Mouse (Mus musculus) central nervous system, embryonic 14 days (tissue): ENCODE data around the gene Map3k19. TPM values are rescaled to one million over a fixed set of nuclear protein-coding genes. Genes with fewer than 3 reads are reported as not detected.

Source experiments
- polyA plus RNA-seq: library from polyadenylated mRNA; depleted of rRNA; stranded (reverse); fragments of >200 nt; gene quantifications from 2 replicates; pipeline ENCODE4 v1.2.3, GENCODE M21; 2012; rRNA removed

Gene Map3k19
- 0.43 and 0.48 TPM in 2 replicates for polyA plus RNA-seq

DNA sequence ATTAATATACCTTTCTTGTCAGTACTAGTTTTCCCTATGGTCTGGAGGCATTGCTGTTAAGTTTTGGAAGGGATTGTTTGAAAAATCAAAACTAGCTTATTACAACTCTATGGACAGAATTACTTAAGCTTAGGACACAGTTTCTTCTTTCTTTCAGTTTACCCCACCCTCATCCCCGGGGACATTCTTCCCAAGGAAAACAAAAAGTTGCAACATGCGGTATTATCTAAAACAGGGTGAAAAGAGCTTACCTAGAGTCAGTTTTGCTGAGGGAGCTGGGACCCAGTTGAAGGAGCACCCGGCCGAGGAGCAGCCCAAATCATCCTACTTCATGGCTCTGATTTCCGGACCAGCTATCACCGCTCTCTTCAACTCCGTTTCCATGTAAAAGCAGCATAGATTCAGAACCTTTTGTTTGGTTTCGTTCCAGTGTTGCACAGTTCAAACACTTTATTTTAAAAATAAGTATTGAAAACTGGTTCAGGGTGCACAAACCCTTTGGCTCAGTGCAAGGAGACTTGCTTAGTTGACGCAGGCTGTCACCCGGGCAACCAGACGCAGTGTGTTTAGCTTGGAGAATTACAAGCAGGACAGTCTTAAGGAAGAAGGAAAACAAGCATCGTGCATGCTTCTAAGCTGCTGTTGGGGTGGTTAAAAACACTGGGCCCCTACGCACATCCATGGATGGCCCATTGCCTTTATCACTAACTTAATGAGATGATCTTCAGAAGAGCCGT is at the start of gene Map3k19:
Map3k19 (minus strand) TSS at position 546 of the 737 bp plus-strand sequence.

DNA sequence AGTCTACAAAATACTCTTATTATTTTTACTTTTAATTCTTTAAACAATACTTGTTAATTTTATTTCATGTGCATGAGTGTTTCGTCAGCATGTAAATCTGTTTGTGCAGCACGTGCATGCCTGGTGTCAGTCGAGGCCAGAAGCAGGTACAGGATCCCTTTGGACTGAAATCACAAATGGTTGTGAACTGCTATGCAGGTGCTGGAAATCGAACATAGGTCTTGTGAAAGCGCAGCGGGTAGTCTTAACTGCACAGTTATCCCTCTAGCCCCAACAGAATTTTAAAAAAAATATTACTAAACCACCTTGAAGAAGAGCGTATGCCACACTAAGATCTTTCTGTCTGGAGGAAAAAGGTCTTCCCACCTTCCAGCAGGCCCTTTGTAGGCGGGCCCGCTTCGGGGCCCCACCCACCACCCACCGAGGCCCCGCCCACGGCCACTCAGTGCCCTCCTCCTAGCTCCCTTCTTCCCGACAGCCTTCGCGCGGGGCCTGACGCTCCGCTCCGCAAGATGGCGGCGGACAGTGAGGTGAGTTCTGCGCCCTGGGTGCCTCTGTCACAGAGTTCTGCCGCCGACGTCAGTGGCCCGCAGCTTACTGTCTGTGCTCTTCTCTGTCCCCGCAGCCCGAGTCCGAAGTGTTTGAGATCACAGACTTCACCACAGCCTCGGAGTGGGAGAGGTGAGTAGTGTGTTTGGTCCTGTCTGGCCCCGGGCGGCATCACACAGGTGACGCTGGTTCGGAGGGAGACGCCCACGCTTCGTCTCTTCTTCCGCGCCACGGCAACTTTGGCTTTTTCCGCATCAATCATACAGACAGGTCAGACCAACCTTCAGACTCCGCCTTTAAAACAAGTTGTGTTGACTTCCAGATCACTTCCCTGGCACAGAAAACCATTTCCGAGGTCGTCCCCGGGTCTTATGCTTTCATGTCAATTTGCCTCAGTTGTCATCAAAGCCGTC is 13.8 kb upstream of the Map3k19 start, which contains the start of gene Rab3gap1:
Rab3gap1 (plus strand) TSS at position 474 of the 962 bp plus-strand sequence.

GRCm38 (mm10) chr1:127773803-127774500 is 80.9 kb downstream of the Map3k19 start, which contains the start of gene Ccnt2:
Gene Ccnt2, plus strand, starts transcription at chr1:127774164.

Other genes with a start within 250 kb of the Map3k19 start
- gene Tmem163, start 175.5 kb downstream of the Map3k19 start, polyA plus RNA-seq, result 34.5 and 40.9 TPM in 2 replicates
- 0.03 and 0.04 TPM in 2 replicates for gene Acmsd, start 125.6 kb downstream of the Map3k19 start, polyA plus RNA-seq
- 64.6 and 66.1 TPM in 2 replicates for gene Ccnt2, start 80.9 kb downstream of the Map3k19 start, polyA plus RNA-seq
- 17.4 and 19.0 TPM in 2 replicates for gene Rab3gap1, start 13.7 kb upstream of the Map3k19 start, polyA plus RNA-seq
- gene Zranb3, start 248.0 kb upstream of the Map3k19 start, polyA plus RNA-seq, result 9.3 and 11.5 TPM in 2 replicates
- gene R3hdm1, start 248.3 kb upstream of the Map3k19 start, polyA plus RNA-seq, result 100 and 107 TPM in 2 replicates